Mouse (Mus musculus): ENCODE results near the gene Khdc4.

Khdc4 gene

DNA sequence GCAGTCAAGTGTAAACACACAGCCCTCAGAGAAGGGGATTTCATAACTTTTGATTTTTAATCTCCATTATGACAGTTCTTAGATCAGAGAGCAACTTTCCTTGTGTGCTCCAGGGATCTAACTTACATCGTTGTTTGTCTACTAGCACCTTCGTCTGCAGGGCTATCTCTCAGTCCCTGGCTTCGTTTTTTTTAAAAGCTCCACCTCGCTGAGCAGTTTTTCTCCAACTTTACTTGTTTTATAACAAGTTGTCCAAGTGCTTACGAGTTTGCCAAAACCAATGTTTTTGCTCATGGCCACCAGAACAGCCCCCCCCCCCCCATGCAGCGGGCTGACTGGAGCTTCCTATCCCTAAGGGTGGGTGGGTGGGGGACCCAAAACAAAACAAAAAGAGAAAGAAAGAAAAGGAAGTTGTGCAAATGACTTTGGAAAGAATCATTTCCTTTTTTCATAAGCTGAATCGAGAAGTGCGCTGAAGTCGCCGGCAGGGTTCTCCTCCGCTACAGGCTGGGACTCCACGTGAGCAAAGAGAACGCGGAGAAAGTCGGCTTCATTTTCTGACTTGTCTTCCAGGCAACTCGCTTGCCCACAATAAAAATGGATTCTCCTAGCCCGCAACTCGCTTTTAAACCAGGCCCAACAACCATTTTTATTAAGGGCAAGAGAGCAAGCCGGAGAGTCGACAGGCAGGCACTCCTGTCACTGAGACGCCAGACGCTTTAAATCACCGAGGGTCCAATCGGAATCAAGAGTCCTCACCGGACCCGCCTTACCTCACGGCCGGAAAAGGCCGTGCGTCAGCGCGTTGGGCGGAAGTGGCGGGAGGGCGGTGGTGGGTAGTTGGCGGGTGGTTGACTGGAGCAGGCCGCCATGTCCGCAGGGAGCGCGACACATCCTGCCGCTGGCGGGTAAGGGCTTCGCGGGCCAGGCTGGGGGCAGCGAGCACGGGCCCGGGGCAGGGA, at the start of gene Khdc4:
Khdc4 (plus strand) TSS at position 824 of the 962 bp plus-strand sequence.
- DNase-seq (ENCODE audit: low spot score in 2 of 2) = peak; percentile 98 to 99

GRCm38 (mm10) chr3:88636555-88636986, 49.0 kb upstream of the Khdc4 start:
- peak; percentile 37 to 51 for DNase-seq (ENCODE audit: low spot score in 2 of 2)

DNA sequence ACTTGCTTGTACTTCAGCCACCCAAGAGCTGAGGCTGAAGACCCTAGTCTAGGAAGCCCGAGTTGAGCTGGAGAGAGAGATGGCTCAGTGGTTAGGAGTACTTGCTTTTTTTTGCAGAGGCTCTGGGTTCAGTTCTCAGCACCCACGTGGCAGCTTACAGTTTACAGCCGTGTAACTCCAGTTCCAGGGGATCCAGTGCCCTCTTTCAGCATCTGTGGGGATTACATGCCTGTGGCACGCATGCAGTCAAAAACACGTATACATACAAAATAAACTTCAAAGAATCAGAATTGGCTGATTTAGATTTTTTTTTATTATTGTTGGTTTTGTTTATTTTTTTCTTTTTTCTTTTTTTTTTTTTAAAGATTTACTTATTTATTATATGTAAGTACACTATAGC, 48.5 kb upstream of the Khdc4 start:
- DNase-seq (ENCODE audit: low spot score in 2 of 2) = no peak

DNA sequence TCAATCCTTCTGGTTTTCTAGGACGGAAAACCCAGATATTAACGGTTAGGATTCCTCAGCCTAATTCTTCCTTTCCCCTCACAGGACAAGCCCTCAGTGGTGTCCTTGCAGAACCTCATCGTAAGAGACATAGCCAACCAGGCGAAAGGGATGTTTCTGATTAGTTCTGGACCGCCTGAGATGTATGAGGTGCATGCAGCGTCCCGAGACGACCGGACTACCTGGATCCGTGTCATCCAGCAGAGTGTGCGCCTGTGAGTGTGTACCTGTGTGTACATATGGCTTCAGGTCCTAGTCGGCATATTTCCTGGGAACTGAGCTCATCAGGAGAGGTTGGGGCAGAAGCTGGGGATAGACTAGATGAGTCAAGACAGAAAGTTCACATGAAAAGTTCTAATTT, 46.4 kb upstream of the Khdc4 start:
- no peak for DNase-seq (ENCODE audit: low spot score in 2 of 2)

GRCm38 (mm10) chr3:88640676-88641075, 44.9 kb upstream of the Khdc4 start:
- peak; percentile 72 to 78 for DNase-seq (ENCODE audit: low spot score in 2 of 2)

- no peak for DNase-seq (ENCODE audit: low spot score in 2 of 2)
These were observed 42.5 kb upstream of the Khdc4 start for GRCm38 (mm10) chr3:88643078-88643477.

DNA sequence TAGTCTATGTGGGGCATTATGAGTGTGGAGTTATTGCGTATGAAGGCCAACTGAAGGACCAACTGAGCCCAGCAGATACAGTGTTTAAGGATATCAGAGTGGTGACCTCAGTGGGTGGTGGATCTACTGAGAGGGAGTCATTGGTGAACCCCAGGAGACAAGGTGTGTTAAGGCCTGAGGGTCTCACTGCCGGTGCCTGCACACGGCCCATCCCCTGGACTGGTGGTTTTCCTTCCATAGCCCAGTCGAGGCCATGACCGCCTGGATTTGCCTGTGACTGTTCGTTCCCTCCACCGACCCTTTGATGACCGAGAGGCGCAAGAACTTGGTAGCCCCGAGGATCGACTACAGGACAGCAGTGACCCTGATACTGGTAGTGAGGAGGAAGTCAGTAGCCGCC, 39.7 kb upstream of the Khdc4 start:
- no peak for DNase-seq (ENCODE audit: low spot score in 2 of 2)

DNA sequence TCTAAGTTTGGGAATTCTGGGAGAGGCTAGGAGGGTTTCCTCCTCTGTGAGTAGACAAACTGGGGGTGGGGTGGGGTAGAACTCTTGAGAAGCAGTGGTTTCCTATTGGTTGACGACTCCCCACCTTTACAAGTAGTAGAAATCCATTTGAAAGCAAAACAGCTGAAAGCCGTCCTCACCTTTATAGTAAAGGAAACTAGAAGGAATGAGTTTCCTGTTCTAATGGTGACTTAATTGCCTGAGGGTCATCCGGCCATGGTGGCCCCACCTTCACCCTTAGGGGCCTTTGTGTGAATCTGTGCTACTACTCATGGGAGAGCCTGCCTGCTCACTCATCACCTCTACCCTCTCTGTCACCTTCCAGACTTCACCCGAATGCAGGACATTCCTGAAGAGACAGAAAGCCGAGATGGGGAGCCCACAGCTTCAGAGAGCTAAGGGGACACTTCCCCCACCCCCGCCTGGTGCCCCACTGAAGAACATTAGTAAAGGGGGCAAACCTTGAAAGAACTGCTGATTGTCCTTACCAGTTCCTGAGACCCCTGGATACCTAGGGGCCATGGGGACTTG, 39.1 kb upstream of the Khdc4 start:
- DNase-seq (ENCODE audit: low spot score in 2 of 2) = no peak

DNA sequence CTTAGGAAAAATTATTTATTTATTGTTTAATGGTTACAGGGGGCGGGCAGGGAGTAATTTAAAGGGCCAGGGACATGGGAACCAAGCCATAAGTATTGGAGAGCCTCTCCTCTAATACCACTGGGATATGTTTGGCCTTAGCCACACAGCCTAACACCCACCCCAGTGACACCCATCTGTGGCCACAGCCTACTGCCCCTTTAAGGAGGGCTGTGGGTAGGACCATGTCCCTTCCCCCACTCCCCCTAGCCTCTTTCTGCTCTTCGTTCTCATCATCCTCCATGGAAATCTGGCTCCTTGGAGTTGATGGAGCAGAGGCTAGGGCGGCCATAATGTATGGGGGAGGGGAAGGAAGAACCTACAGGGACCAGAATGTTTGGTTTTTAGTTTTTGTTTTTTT, 38.5 kb upstream of the Khdc4 start:
- DNase-seq (ENCODE audit: low spot score in 2 of 2) = no peak

DNA sequence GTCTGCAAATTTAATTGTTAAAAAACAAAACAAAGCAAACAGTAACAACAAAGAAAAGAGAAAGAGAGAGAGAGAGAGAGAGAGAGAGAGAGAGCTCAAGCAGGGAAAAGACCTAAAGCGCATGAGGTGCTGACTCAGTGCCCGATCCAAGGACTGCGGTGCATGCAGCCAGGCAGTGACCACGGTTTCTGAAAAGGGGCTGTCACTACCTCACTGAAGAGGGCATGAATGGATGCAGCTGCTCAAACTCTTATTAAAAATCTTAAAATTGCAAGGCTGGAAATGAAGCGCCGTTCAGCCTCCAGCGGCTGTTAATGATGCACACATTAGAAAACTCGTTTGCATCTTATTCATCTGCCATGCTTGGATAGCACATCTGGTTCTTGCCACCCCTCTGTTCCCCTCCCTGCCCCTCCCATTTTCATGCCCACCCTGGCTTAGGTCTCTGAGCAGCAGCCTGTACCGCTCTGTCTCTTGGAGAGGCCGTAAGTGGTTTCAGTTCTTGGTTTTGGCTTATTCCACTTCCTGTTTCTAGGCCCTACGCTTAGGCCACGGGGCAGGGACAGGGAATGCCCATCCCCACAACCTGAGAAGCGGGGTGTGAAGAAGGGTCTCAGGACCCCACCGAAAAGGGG, 37.7 kb upstream of the Khdc4 start:
- peak in 1 of 2 experiments; percentile 30 for DNase-seq (ENCODE audit: low spot score in 2 of 2)

DNA sequence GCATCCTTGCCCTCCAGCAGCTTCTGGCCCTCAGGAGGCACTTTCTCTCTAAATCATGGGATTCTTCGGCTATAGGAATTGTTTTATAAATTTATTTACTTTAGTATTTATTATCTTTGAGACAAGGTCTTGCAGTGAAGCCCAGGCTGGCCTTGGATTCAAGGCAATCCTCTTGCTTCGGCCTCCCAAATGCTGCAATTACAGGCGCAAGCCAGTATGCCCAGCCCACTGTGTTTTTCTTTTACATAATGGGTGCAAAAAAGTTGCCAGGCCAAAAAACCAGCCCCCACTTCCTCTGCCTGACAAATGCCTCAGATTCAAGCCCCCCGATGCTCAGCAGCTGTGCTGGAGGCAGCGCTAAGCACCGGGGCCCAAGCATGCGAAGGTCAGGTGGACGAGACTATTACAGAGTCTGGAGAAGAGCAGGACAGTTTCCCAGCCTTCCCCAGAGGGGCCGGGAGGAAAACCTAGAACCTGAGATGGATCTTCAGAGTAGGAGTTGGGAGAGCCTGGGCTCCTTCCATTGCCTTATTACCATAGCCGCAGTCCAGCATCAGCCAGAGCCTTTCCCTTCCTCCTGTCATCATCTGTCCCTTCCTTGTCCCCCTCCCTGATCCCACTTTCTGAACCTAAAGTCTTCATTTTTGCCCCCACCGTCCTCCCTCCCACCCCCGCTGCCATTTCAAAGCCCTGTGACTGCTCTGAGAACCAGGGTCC, 37.0 kb upstream of the Khdc4 start:
- peak in 1 of 2 experiments; percentile 28 for DNase-seq (ENCODE audit: low spot score in 2 of 2)

GRCm38 (mm10) chr3:88649186-88649585, 36.4 kb upstream of the Khdc4 start:
- no peak for DNase-seq (ENCODE audit: low spot score in 2 of 2)

DNA sequence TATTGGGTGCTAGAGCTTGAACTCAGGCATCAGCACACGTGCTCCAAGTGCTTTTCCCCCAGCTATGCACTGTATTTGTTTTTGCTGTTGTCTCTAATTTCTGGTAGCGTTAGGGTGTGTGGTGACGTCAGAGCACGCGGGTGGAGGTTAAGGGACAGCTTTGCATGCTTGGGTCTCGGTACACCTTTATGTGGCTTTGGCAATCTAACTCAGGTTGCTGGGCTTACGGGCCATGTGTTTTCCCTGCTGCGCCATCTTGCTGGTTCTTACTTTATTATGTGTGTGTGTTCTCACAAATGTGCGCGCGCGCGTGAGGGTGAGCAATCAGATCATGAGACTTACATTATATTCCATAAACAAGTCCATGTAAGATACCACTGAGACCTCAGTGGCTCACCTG, 35.6 kb upstream of the Khdc4 start:
- DNase-seq (ENCODE audit: low spot score in 2 of 2) = peak in 1 of 2 experiments; percentile 31

DNA sequence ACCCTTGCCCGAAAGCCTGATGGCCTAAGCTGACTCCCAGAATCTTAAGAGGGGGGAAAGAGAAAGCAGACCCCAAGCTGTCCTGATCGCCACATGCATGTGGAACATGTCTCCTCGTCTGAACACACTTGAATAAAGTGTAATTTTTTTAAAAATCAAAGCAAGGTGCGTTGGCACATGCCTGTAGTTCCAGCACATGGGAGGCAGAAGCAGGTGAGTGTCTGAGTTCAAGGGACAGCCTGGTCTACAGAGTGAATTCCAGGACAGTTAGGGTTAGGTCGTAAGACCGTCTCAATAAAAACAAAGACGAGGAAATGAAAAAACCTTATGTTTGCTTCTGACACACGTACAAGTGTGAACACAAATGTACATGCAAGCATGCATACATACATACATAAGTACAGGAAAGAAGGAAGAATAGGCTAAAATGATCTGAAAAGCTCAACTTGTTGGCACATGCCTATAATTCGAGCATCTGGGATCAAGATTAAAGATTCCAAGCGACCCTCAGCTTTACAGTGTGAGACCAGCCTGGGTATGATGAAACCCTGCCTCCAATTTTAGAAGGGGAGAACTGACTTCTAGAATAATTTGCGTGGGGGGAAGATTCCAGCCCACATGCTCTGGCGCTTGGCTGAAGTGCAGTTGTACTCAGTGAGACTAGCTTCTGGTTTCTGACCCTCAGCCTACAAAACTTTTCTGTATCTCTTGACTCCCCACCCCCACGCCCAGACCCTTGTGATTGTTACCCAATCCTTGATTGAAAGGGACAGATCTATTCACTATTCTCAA, 34.7 kb upstream of the Khdc4 start:
- DNase-seq (ENCODE audit: low spot score in 2 of 2) = peak; percentile 32 to 48

- DNase-seq (ENCODE audit: low spot score in 2 of 2) = peak in 1 of 2 experiments; percentile 32
These were observed 33.7 kb upstream of the Khdc4 start for GRCm38 (mm10) chr3:88651669-88652618.

- peak in 1 of 2 experiments; percentile 30 for DNase-seq (ENCODE audit: low spot score in 2 of 2)
These were observed 32.6 kb upstream of the Khdc4 start, which contains the start of gene Rxfp4 for GRCm38 (mm10) chr3:88652846-88653515. Rxfp4 (minus strand) TSS chr3:88653142.

- peak in 1 of 2 experiments; percentile 19 for DNase-seq (ENCODE audit: low spot score in 2 of 2)
These were observed 31.9 kb upstream of the Khdc4 start for GRCm38 (mm10) chr3:88653516-88654370.

DNA sequence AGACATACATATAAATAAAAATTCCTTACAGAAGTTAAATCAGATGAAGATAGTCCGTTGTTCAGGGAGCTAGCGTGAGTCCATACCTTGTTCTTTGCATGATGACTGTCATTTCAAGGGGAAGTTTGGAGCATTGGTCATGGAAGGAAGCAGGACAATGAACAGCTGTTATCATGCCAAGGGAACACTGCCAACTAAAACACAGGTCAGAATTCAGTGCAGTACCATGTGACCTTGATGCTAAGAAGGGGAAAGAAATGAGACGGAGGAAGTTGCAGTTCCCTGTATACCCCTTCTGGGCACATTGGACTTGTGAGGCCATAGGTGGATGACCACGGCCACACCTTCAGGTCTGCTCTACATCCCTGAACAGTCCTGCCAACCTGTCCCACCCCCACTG, 31.0 kb upstream of the Khdc4 start:
- no peak for DNase-seq (ENCODE audit: low spot score in 2 of 2)

Data from right cerebral cortex, postnatal 10 days (tissue).